8 mouse cellular contexts compared by ENCODE assay signal in the genomic region with DNA sequence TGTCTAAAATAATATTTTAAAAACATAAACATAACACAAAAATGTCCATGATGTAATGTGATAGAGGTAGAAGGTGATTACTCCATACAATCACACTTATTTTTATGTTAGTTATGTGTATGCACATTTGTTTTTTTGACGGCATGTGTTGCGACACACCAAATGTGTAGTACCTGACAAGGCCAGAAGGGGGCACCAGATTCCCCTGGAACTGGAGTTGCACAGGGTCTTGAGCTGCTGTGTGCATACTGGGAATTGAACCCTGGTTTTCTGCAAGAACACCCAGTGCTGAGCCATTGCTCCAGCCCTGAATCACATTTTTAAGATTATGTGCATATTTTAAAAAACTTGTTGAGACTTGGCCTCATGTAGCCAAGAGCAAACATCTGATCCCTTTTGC.
DNase-seq lines count a peak whose midpoint lies in the region; ATAC-seq and TF ChIP-seq lines count a peak whose summit lies in the region.

No protein-coding gene starts in this region.

- H3K4me3 ChIP-seq in hindbrain, embryonic 11.5 days (ENCODE audit: low read depth, low read length), result no peak overlapping the region
- no peak overlapping the region for H3K4me3 ChIP-seq in hindbrain, embryonic 13.5 days
- no peak overlapping the region for H3K4me3 ChIP-seq in CH12.LX (replicated peaks in 1 of 3; ENCODE audit: low read depth in 2 of 3, low read length in 2 of 3, poor library complexity in 1 of 3)
- no peak overlapping the region for H3K4me3 ChIP-seq in forebrain, embryonic 12.5 days (replicated peaks)
- H3K4me3 ChIP-seq in thymus, adult 2 months (ENCODE audit: control insufficient read depth, insufficient read depth, low read length), result no peak overlapping the region

- ATAC-seq in hindbrain, embryonic 11.5 days (ENCODE audit: low FRiP score), result peak; percentile 47; the same call in 1 of the 2 replicates
- ATAC-seq in hindbrain, embryonic 13.5 days (ENCODE audit: low FRiP score), result no peak
- ATAC-seq in forebrain, embryonic 12.5 days (ENCODE audit: low FRiP score), result 0 out of 2 replicates have a peak, but pooled peaks have one; percentile 65

- H3K79me2 ChIP-seq in CH12.LX (replicated peaks; ENCODE audit: control insufficient read depth, extremely low read depth, insufficient read depth, poor library complexity, severe bottlenecking), result no peaks in the 10 kb centered on the region

- TF ChIP-seq RAD21 in CH12.LX (IDR thresholded peaks at IDR 0.05; ENCODE audit: low read depth, low read length), result peak; percentile 84

- WGBS in hindbrain, embryonic 11.5 days, result 12% methylated on average over 2 of the region's 2 CpGs
- 34% methylated on average over 2 of the region's 2 CpGs for WGBS in hindbrain, embryonic 13.5 days
- WGBS in forebrain, embryonic 12.5 days, result 17% methylated on average over 2 of the region's 2 CpGs
- WGBS in thymus, adult 2 months, result 21% methylated on average over 2 of the region's 2 CpGs

- no peak overlapping the region for H3K9ac ChIP-seq in hindbrain, embryonic 11.5 days (ENCODE audit: low read depth, low read length)
- no peak overlapping the region for H3K9ac ChIP-seq in hindbrain, embryonic 13.5 days
- H3K9ac ChIP-seq in CH12.LX (ENCODE audit: insufficient read depth, low read depth), result no peak overlapping the region
- no peak overlapping the region for H3K9ac ChIP-seq in forebrain, embryonic 12.5 days

- no peak overlapping the region for H3K4me2 ChIP-seq in hindbrain, embryonic 11.5 days (replicated peaks; ENCODE audit: low read depth, low read length)
- H3K4me2 ChIP-seq in hindbrain, embryonic 13.5 days, result no peak overlapping the region
- no peak overlapping the region for H3K4me2 ChIP-seq in CH12.LX (ENCODE audit: insufficient read depth, low read depth, poor library complexity, severe bottlenecking)
- no peak overlapping the region for H3K4me2 ChIP-seq in forebrain, embryonic 12.5 days

- H3K9me3 ChIP-seq in hindbrain, embryonic 11.5 days (ENCODE audit: control insufficient read depth, low read length), result no peaks in the 10 kb centered on the region
- no peaks in the 10 kb centered on the region for H3K9me3 ChIP-seq in hindbrain, embryonic 13.5 days
- no peaks in the 10 kb centered on the region for H3K9me3 ChIP-seq in CH12.LX (replicated peaks; ENCODE audit: low read length)
- no peaks in the 10 kb centered on the region for H3K9me3 ChIP-seq in forebrain, embryonic 12.5 days

- no peaks in the 10 kb centered on the region for H3K36me3 ChIP-seq in hindbrain, embryonic 11.5 days (ENCODE audit: control insufficient read depth, insufficient read depth, low read length)
- H3K36me3 ChIP-seq in hindbrain, embryonic 13.5 days, result no peaks in the 10 kb centered on the region
- peaks cover 0 to 42% of the 10 kb centered on the region in 2 experiments for H3K36me3 ChIP-seq in CH12.LX (replicated peaks in 1 of 2; ENCODE audit: control insufficient read depth in 1 of 2, insufficient read depth in 1 of 2, low read length in 1 of 2)
- H3K36me3 ChIP-seq in forebrain, embryonic 12.5 days (replicated peaks), result no peaks in the 10 kb centered on the region
- no peaks in the 10 kb centered on the region for H3K36me3 ChIP-seq in thymus, adult 2 months (ENCODE audit: control insufficient read depth, insufficient read depth, low read length)

- peak; percentile 82 for DNase-seq in hindbrain, embryonic 11.5 days (ENCODE audit: low spot score)
- DNase-seq in CH12.LX (ENCODE audit: extremely low read depth), result peak; percentile 74
- peak; percentile 56 for DNase-seq in c-Kit-positive CD71-negative TER-119-negative erythroid progenitor cells, embryonic 14.5 days (ENCODE audit: low read depth)
- DNase-seq in layer of hippocampus, postnatal 25 days (ENCODE audit: extremely low spot score in 1 of 2, low spot score in 1 of 2), result peak; percentile 33 to 71
- DNase-seq in monocyte, adult 2 months (ENCODE audit: low read depth in 1 of 2, low spot score in 2 of 2), result peak; percentile 13 to 59
- DNase-seq in thymus, adult 2 months, result peak; percentile 83

- in situ Hi-C loops in CH12.LX (cut with MboI; ENCODE audit: low pct_ligation_motif_present, low pct_unique_long_range_greater_than_20kb, low sequenced_read_pairs), result no loop called here

- H3K4me1 ChIP-seq in hindbrain, embryonic 11.5 days (replicated peaks; ENCODE audit: control insufficient read depth, insufficient read depth, low read length), result no peaks in the 10 kb centered on the region
- H3K4me1 ChIP-seq in hindbrain, embryonic 13.5 days (replicated peaks), result peaks cover 7% of the 10 kb centered on the region
- peaks cover 34 to 48% of the 10 kb centered on the region in 2 experiments for H3K4me1 ChIP-seq in CH12.LX (ENCODE audit: control insufficient read depth in 1 of 2, insufficient read depth in 2 of 2)
- peaks cover 10% of the 10 kb centered on the region for H3K4me1 ChIP-seq in forebrain, embryonic 12.5 days
- H3K4me1 ChIP-seq in thymus, adult 2 months (replicated peaks; ENCODE audit: control insufficient read depth, insufficient read depth, low read length), result peaks cover 15% of the 10 kb centered on the region

- dilution Hi-C loops in CH12.LX (cut with MboI; ENCODE audit: extremely low pct_ligation_motif_present, extremely low pct_unique_long_range_greater_than_20kb, low sequenced_read_pairs), result no loop called here

- no peaks in the 10 kb centered on the region for H3K27me3 ChIP-seq in hindbrain, embryonic 11.5 days (ENCODE audit: control insufficient read depth, insufficient read depth, low read length)
- H3K27me3 ChIP-seq in hindbrain, embryonic 13.5 days, result no peaks in the 10 kb centered on the region
- no peaks in the 10 kb centered on the region for H3K27me3 ChIP-seq in CH12.LX (replicated peaks)
- no peaks in the 10 kb centered on the region for H3K27me3 ChIP-seq in forebrain, embryonic 12.5 days
- no peaks in the 10 kb centered on the region for H3K27me3 ChIP-seq in thymus, adult 2 months (ENCODE audit: control insufficient read depth, insufficient read depth, low read length)

- no peak overlapping the region for H3K27ac ChIP-seq in hindbrain, embryonic 11.5 days (ENCODE audit: low read depth, low read length)
- H3K27ac ChIP-seq in hindbrain, embryonic 13.5 days, result no peak overlapping the region
- no peak overlapping the region for H3K27ac ChIP-seq in CH12.LX (ENCODE audit: insufficient read depth, low read depth)
- H3K27ac ChIP-seq in forebrain, embryonic 12.5 days, result no peak overlapping the region
- H3K27ac ChIP-seq in thymus, adult 2 months (ENCODE audit: control insufficient read depth, insufficient read depth, low read length), result no peak overlapping the region

- TF ChIP-seq POLR2A in CH12.LX (IDR thresholded peaks at IDR 0.05; ENCODE audit: low read depth, low read length), result no peak
- no peak for TF ChIP-seq POLR2A in thymus, adult 2 months (IDR thresholded peaks at IDR 0.05; ENCODE audit: control insufficient read depth, extremely low read depth, insufficient read depth, low read length, poor library complexity)

- peak; percentile 90 to 93 for TF ChIP-seq CTCF in CH12.LX (conservative IDR thresholded peaks at IDR 0.05 in 1 of 2, IDR thresholded peaks at IDR 0.05 in 1 of 2; ENCODE audit: low read depth in 2 of 2, low read length in 2 of 2)
- peak; percentile 44; the same call in 1 of the 2 replicates for TF ChIP-seq CTCF in thymus, adult 2 months (IDR thresholded peaks at IDR 0.05; ENCODE audit: borderline replicate concordance, control insufficient read depth, extremely low read depth, insufficient read depth, low read length, poor library complexity)

- no peak for TF ChIP-seq EP300 in CH12.LX (IDR thresholded peaks at IDR 0.05; ENCODE audit: low read length)

TF ChIP-seq in CH12.LX, 34 proteins besides CTCF, POLR2A, EP300 and RAD21:
- TF ChIP-seq ZC3H11A (IDR thresholded peaks at IDR 0.05; ENCODE audit: low read depth, low read length), result peak; percentile 32; the same call in 1 of the 2 replicates
- TF ChIP-seq SMC3 (IDR thresholded peaks at IDR 0.05; ENCODE audit: low read depth, low read length), result peak; percentile 86
- no peak for TF ChIP-seq MAZ (IDR thresholded peaks at IDR 0.05; ENCODE audit: low read depth, low read length)
- no peak for TF ChIP-seq E2F4 (IDR thresholded peaks at IDR 0.05; ENCODE audit: insufficient replicate concordance, low read depth, low read length)
- TF ChIP-seq MXI1 (IDR thresholded peaks at IDR 0.05; ENCODE audit: low read depth, low read length), result no peak
